Mouse (Mus musculus): ENCODE data around the gene Acot5.

GRCm38 (mm10) chr12:84032854-84033253 is 36.3 kb upstream of the Acot5 start:
- no peak for TF ChIP-seq CTCF (IDR thresholded peaks at IDR 0.05; ENCODE audit: low read depth, low read length)
- TF ChIP-seq POLR2A (IDR thresholded peaks at IDR 0.05; ENCODE audit: insufficient read depth, low read length): no peak

Data from ES-Bruce4 (cell line).